Mouse (Mus musculus) liver, embryonic 16.5 days (tissue): ENCODE measurements at regions not wholly inside any gene's neighbourhood (a gene's known extent, or its start where the extent isn't known, plus 50 kb on each side); places are given as distances from the start of the nearest gene placed in this dataset.
"Not testable (repeated sequence)": the region's sequence is repeated elsewhere in the genome, so short reads cannot be mapped to it uniquely, and the experiment has no call there.

Source experiments
- ATAC-seq: fragments of 200-750 bp; cut with Nextera tagmentation; 2 replicates; pipeline ENCODE4 v1.8.0; 2017; ENCODE audit warnings: low read depth, mild to moderate bottlenecking, moderate number of reproducible peaks, moderate library complexity
- H3K27ac ChIP-seq: fragments of 300-500 bp; sonication (generic); 2 replicates; pipeline ENCODE4 v1.5.1; 2014; ENCODE audit warnings: mild to moderate bottlenecking, low read length
- H3K27me3 ChIP-seq: fragments of 300-500 bp; sonication (generic); 2 replicates; pipeline ENCODE4 v1.6.1; 2014; ENCODE audit warnings: low read depth, low read length, mixed read lengths; ENCODE audit not compliant: control insufficient read depth, insufficient read depth
- H3K36me3 ChIP-seq: fragments of 300-500 bp; sonication (generic); 2 replicates; pipeline ENCODE4 v1.6.1; 2014; ENCODE audit warnings: mild to moderate bottlenecking; ENCODE audit not compliant: control insufficient read depth, insufficient read depth
- H3K4me1 ChIP-seq: fragments of 300-500 bp; sonication (generic); 2 replicates; pipeline ENCODE4 v1.6.1; 2014; ENCODE audit warnings: low read depth, low read length, mixed read lengths; ENCODE audit not compliant: control insufficient read depth
- H3K4me2 ChIP-seq: fragments of 300-500 bp; sonication (generic); 2 replicates; pipeline ENCODE4 v1.6.1; 2014; ENCODE audit warnings: low read depth, low read length, mixed read lengths
- H3K4me3 ChIP-seq: fragments of 300-500 bp; sonication (generic); 2 replicates; pipeline ENCODE4 v1.5.1; 2014; ENCODE audit warnings: low read depth, mild to moderate bottlenecking, low read length
- H3K9ac ChIP-seq: fragments of 300-500 bp; sonication (generic); 2 replicates; pipeline ENCODE4 v1.6.1; 2014; ENCODE audit warnings: low read depth, low read length
- H3K9me3 ChIP-seq: fragments of 300-500 bp; sonication (generic); replicated peaks from 2 replicates; pipeline ENCODE4 v1.6.1; 2016; ENCODE audit warnings: low read length; ENCODE audit not compliant: control insufficient read depth
- WGBS: fragments of 180-500 bp; shearing (Covaris S2); extraction: QIAGEN DNeasy Blood & Tissue Kit; methylation state at CpG from one replicate; pipeline ENCODE4 v1.1.7; 2014; ENCODE audit not compliant: insufficient replicate concordance; 5-methylcytosine and 5-hydroxymethylcytosine counted together

GRCm38 (mm10) chr2:79044804-79045203, 176.9 kb downstream of the Ube2e3 start:
- WGBS = 74% methylated on average over 3 of the region's 3 CpGs
- not testable (repeated sequence) for H3K4me1 ChIP-seq, ATAC-seq

GRCm38 (mm10) chr2:79045508-79045907, 177.6 kb downstream of the Ube2e3 start:
- Histone ChIP-seq H3K9me3 (no peaks in the 10 kb centered on the region), H3K27me3 (no peaks in the 10 kb centered on the region), H3K27ac (no peak overlapping the region), H3K4me3 (no peak overlapping the region), H3K4me2 (no peak overlapping the region), H3K36me3 (no peaks in the 10 kb centered on the region), H3K9ac (no peak overlapping the region), H3K4me1 (no peaks in the 10 kb centered on the region)
- ATAC-seq = no peak
- WGBS = 57% methylated on average over 4 of the region's 4 CpGs

More at GRCm38 (mm10) chr2:79044804-79045203, 176.9 kb downstream of the Ube2e3 start:
- not testable (repeated sequence) for H3K9me3 ChIP-seq, H3K36me3 ChIP-seq, H3K9ac ChIP-seq, H3K27me3 ChIP-seq, H3K27ac ChIP-seq, H3K4me3 ChIP-seq, H3K4me2 ChIP-seq

GRCm38 (mm10) chr2:79048020-79048419, 180.1 kb downstream of the Ube2e3 start:
- no peaks in the 10 kb centered on the region for H3K27me3 ChIP-seq
- no peaks in the 10 kb centered on the region for H3K36me3 ChIP-seq
- no peak for ATAC-seq
- no peaks in the 10 kb centered on the region for H3K4me1 ChIP-seq
- no peak overlapping the region for H3K4me2 ChIP-seq
- H3K9me3 ChIP-seq = no peaks in the 10 kb centered on the region
- 66% methylated on average over 7 of the region's 7 CpGs for WGBS
- H3K27ac ChIP-seq = no peak overlapping the region
- H3K9ac ChIP-seq = no peak overlapping the region
- H3K4me3 ChIP-seq = no peak overlapping the region

- no peaks in the 10 kb centered on the region for H3K27me3 ChIP-seq
- H3K4me1 ChIP-seq = no peaks in the 10 kb centered on the region
- WGBS = 71% methylated on average over 5 of the region's 5 CpGs
- no peak overlapping the region for H3K9ac ChIP-seq
- no peak overlapping the region for H3K4me2 ChIP-seq
- no peak overlapping the region for H3K4me3 ChIP-seq
- no peak overlapping the region for H3K27ac ChIP-seq
- H3K36me3 ChIP-seq = no peaks in the 10 kb centered on the region
- no peaks in the 10 kb centered on the region for H3K9me3 ChIP-seq
- no peak for ATAC-seq
These were observed 181.0 kb downstream of the Ube2e3 start for GRCm38 (mm10) chr2:79048777-79049537.

DNA sequence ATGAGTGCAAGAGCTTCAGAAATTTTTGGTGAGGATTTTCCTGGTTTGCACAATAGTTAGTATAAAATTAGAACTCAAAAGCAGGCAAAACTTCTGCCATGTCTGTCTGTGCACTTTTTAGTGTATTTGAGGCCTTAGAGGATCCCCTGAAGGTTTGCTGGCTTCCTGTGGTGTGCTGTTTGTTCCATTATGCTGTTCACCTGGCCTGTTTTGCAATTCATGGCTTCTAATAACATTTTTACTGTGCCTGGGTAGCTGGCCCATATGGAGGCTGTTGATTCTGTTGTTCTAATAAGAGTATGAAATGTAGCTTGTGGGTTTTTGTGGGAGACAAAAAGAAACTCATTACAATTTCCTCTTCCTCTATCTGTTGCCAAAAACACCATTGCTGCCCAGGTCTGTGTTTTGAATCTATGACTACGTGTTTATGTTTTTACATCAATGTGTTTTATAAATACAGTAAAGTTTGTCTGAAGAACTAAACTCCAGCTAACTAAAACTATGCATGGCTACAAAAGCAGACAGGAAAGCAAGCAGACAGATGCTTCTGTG, 182.6 kb downstream of the Ube2e3 start:
- no peaks in the 10 kb centered on the region for H3K27me3 ChIP-seq
- H3K9me3 ChIP-seq = no peaks in the 10 kb centered on the region
- no peak for ATAC-seq
- H3K36me3 ChIP-seq = no peaks in the 10 kb centered on the region
- no peak overlapping the region for H3K27ac ChIP-seq
- H3K4me2 ChIP-seq = no peak overlapping the region
- H3K9ac ChIP-seq = no peak overlapping the region
- H3K4me1 ChIP-seq = no peaks in the 10 kb centered on the region
- H3K4me3 ChIP-seq = no peak overlapping the region
- 64% methylated on average over 1 of the region's 1 CpGs for WGBS

- 52% methylated on average over 1 of the region's 1 CpGs for WGBS
- H3K4me2 ChIP-seq = no peak overlapping the region
- H3K36me3 ChIP-seq = no peaks in the 10 kb centered on the region
- H3K27ac ChIP-seq = no peak overlapping the region
- no peaks in the 10 kb centered on the region for H3K9me3 ChIP-seq
- H3K9ac ChIP-seq = no peak overlapping the region
- no peaks in the 10 kb centered on the region for H3K4me1 ChIP-seq
- ATAC-seq = no peak
- H3K27me3 ChIP-seq = no peaks in the 10 kb centered on the region
- H3K4me3 ChIP-seq = no peak overlapping the region
These were observed 184.3 kb downstream of the Ube2e3 start for GRCm38 (mm10) chr2:79052226-79052625.

DNA sequence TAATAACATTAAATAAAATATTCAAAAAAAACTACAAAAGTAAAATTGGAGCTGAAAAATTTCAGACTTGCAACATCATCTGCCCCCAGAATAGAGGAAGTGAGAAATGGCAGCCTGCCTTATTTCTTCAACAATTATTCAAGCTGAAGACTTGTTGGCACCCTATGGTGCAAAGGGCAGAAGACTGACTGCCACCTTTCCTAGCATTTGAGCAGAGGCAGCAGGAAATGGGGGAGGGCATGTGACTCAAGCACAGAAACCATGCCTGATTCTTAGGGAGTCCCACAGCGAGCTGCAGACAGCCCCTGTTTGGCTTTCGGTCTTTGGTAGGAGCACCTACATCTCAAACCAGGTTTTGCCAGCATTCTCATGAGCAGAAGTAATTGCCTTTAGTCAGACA, 188.2 kb downstream of the Ube2e3 start:
- H3K9ac ChIP-seq = no peak overlapping the region
- H3K27ac ChIP-seq = no peak overlapping the region
- H3K27me3 ChIP-seq = no peaks in the 10 kb centered on the region
- no peak overlapping the region for H3K4me2 ChIP-seq
- WGBS = 56% methylated on average over 2 of the region's 2 CpGs
- H3K36me3 ChIP-seq = no peaks in the 10 kb centered on the region
- no peak for ATAC-seq
- H3K4me3 ChIP-seq = no peak overlapping the region
- H3K9me3 ChIP-seq = no peaks in the 10 kb centered on the region
- no peaks in the 10 kb centered on the region for H3K4me1 ChIP-seq

- Histone ChIP-seq H3K4me3 (no peak overlapping the region), H3K36me3 (no peaks in the 10 kb centered on the region), H3K27ac (no peak overlapping the region), H3K9ac (no peak overlapping the region), H3K4me2 (no peak overlapping the region), H3K4me1 (no peaks in the 10 kb centered on the region), H3K9me3 (no peaks in the 10 kb centered on the region), H3K27me3 (no peaks in the 10 kb centered on the region)
- WGBS = 71% methylated on average over 7 of the region's 7 CpGs
- ATAC-seq = no peak
These were observed 191.4 kb downstream of the Ube2e3 start for GRCm38 (mm10) chr2:79059115-79059943.

DNA sequence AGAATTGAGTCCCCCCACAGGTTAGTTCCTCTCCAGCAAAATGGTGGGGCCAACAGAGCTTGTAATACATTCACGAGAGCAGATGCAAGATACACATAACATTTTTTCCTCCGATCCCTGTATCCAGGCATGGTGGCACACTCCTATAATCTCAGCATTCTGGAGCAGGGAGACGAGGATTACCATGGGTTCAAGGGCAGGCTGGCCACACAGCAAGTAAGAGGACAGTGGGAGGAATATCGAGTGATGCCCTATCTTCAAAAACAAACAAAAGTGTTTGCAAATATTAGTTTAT, 192.0 kb downstream of the Ube2e3 start:
- Histone ChIP-seq H3K36me3 (no peaks in the 10 kb centered on the region), H3K4me1 (no peaks in the 10 kb centered on the region), H3K27me3 (no peaks in the 10 kb centered on the region), H3K4me2 (no peak overlapping the region), H3K9ac (no peak overlapping the region), H3K9me3 (no peaks in the 10 kb centered on the region), H3K27ac (no peak overlapping the region), H3K4me3 (no peak overlapping the region)
- WGBS = 62% methylated on average over 4 of the region's 4 CpGs
- no peak for ATAC-seq
